Mouse (Mus musculus) small intestine, adult 10 weeks (tissue): ENCODE results near the gene Acap1. TPM values are rescaled to one million over a fixed set of nuclear protein-coding genes. Genes with fewer than 3 reads are reported as not detected.

ENCODE experiments used
- polyA plus RNA-seq: library from polyadenylated mRNA; stranded (reverse); fragments of 350-450 nt; fragmentation: Illumina TruSeq; extraction: RNeasy Lipid Tissue Mini Kit (QIAGEN cat#74804); gene quantifications from one replicate; pipeline ENCODE4 v1.2.3, GENCODE M21; 2014; ENCODE audit warnings: low replicate concordance

Acap1 gene
- 0.67 TPM for polyA plus RNA-seq

GRCm38 (mm10) chr11:69895291-69895690 is at the start of gene Acap1:
Acap1 (minus strand) TSS chr11:69895539.

GRCm38 (mm10) chr11:69935137-69935879 is 40.0 kb upstream of the Acap1 start, which contains the start of gene Ybx2:
Ybx2 (plus strand) TSS chr11:69935796.

DNA sequence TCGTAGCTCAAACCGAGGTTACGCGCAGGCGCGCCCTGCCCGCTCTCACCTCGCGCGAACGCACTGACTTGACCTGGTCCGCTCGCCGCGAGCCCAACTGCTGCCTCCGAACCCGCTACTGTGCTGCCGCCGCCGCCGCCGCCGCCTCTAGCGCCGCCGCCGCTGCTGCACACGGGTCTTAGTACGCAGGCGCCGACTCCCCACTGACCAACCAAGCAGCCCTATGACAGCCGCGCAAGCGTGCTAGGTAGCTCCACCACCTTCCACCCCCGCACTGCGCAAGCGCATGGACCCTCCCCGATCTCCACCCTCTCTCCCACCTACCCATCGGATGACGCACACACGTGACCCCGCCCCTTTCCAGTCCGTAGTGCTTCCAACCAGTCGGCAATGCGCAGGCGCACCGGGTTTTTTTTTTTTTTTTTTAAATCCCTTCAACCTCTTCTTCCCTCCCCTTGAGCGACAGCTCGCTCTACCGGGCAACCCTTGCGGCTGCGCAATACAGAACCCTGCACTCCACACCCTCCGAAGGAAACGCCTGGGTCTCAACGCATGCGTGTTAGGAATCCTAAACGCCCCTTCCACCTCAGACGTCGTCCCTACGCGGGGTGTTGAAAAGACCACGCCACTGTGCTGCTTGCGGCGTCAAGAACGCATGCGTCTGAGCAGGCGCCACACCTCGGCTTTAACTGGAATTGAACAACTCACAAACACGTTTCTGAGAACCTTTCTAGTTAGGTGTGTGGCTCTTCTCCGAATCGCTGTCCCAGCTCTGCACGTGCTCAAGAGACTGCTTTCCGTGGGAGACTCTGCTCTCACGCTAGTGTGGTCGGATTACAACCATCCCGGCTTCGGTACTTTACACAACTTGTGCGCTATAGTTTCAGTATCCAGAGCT is 26.0 kb upstream of the Acap1 start, which contains the start of gene Eif5a:
Eif5a (minus strand) TSS at position 845 of the 898 bp plus-strand sequence.

DNA sequence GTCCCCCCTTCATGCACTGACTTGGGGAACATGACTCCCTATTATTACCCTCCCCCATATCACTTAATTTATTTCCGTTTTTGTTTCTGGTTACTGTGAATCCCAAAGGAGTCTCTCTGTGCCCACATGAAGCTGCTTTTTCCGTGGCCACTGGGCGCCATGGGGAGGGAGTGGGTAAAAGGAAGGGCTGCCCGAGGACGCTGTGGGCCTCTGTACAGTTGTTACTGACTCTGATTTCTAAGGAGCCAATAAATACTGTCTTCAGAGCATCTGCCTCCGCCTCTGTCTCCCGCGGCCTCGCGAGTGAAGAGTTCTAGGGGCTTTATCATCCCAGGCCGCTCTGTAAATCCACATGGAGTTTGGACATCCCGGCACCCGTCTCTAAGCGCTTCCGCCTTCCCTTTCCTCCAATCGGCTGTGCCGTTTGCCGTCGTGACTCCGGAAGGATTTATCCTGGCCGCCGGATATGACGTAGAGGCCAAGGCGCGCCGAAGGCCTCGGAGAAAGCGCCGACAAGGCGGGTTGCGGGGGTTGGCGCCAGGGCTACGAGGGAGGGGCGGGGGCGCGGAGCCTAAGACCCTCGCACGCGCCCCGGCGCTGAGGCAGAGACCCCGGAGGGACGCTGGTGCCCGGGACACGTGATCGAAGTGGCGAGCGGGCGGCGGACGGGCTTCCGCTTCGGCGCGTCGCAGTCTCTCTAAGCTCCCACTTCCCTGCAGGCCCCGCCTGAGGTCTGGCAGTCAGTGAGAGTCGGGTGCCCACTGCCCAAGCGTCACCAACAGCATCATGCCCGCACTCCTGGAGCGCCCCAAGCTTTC is 18.4 kb upstream of the Acap1 start, which contains the start of gene Gps2:
Gps2 (plus strand) TSS at position 335 of the 818 bp plus-strand sequence.

GRCm38 (mm10) chr11:69900471-69901405 is 5.4 kb upstream of the Acap1 start, which contains the start of the genes 2810408A11Rik and Neurl4:
2810408A11Rik (minus strand) TSS chr11:69900987.
Neurl4 (plus strand) TSS chr11:69901072.

GRCm38 (mm10) chr11:69880853-69881603 is 14.3 kb downstream of the Acap1 start, which contains the start of gene Kctd11:
Kctd11 (minus strand) TSS chr11:69881406.

GRCm38 (mm10) chr11:69877878-69878277 is 17.5 kb downstream of the Acap1 start, which contains the start of gene Tmem95:
Tmem95 (minus strand) TSS chr11:69878018.

GRCm38 (mm10) chr11:69858113-69858998 is 37.0 kb downstream of the Acap1 start, which contains the start of gene Tnk1:
Tnk1 (minus strand) TSS chr11:69858730.

GRCm38 (mm10) chr11:69846198-69846680 is 49.1 kb downstream of the Acap1 start, which contains the start of gene Plscr3:
Plscr3 (plus strand) TSS chr11:69846376.

DNA sequence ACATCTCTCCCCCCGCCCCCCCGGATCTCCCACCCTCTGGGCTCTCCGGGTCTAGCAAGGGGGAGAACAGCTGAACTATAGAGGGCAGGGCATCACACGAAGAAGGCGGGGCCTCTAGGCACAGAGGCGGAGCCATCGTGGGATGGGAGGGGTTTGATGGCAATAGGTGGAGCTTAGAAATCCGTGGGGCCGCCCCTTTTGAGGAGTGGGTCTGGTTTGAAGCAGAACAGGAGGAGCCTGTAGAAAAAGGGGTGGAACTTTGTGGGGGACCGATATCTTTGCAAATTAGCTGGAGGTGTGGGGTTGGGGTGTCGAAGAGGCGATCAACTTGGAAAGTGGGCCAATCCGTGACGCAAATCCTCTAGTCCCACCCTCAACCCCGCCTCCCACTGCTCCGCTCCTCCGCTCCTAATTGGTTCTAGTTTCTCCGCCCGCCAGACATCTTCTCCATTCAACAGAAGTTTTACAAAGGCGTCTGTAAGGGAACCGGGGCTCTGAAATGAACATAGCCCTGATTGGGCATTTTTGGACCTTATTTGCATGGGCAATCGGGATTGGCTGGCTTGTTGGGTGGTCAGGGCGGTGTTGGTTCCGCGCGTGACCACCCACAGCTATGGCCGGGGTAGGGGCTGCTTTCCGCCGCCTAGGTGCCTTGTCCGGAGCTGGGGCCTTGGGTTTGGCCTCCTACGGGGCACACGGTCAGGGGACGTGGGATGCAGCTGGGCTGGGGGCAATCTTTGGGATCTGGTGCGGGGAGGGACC is 57.2 kb downstream of the Acap1 start, which contains the start of gene Tmem256:
Tmem256 (plus strand) TSS at position 563 of the 762 bp plus-strand sequence.

GRCm38 (mm10) chr11:69837604-69837951 is 57.8 kb downstream of the Acap1 start, which contains the start of gene Nlgn2:
Nlgn2 (minus strand) TSS chr11:69837784.

Other genes with a start within 250 kb of the Acap1 start
- gene Sox15, start 240.2 kb downstream of the Acap1 start, polyA plus RNA-seq: not detected
- 15.1 TPM for gene Mpdu1, start 232.9 kb downstream of the Acap1 start, polyA plus RNA-seq
- gene Cd68, start 229.4 kb downstream of the Acap1 start, polyA plus RNA-seq: 1.7 TPM
- 261 TPM for gene Eif4a1, start 223.1 kb downstream of the Acap1 start, polyA plus RNA-seq
- 73.2 TPM for gene Senp3, start 213.5 kb downstream of the Acap1 start, polyA plus RNA-seq
- gene Tnfsf13, start 209.8 kb downstream of the Acap1 start, polyA plus RNA-seq: 26.8 TPM
- gene Tnfsf12, start 199.7 kb downstream of the Acap1 start, polyA plus RNA-seq: 0.41 TPM
- 3.9 TPM for gene Tnfsfm13, start 199.4 kb downstream of the Acap1 start, polyA plus RNA-seq
- gene Polr2a, start 136.9 kb downstream of the Acap1 start, polyA plus RNA-seq: 15.6 TPM
- not detected for gene Slc35g3, start 133.6 kb downstream of the Acap1 start, polyA plus RNA-seq
- 8.3 TPM for gene Zbtb4, start 129.6 kb downstream of the Acap1 start, polyA plus RNA-seq
- 4.4 TPM for gene Chrnb1, start 99.6 kb downstream of the Acap1 start, polyA plus RNA-seq
- gene Fgf11, start 93.7 kb downstream of the Acap1 start, polyA plus RNA-seq: 4.6 TPM
- 10.2 TPM for gene Tmem102, start 89.9 kb downstream of the Acap1 start, polyA plus RNA-seq
- not detected for gene Gm39566, start 80.2 kb downstream of the Acap1 start, polyA plus RNA-seq
- not detected for gene Spem2, start 77.1 kb downstream of the Acap1 start, polyA plus RNA-seq
- gene Spem1, start 73.4 kb downstream of the Acap1 start, polyA plus RNA-seq: not detected
- gene Nlgn2, start 57.8 kb downstream of the Acap1 start, polyA plus RNA-seq: 0.15 TPM
- 4.2 TPM for gene Tmem256, start 57.0 kb downstream of the Acap1 start, polyA plus RNA-seq
- 0.33 TPM for gene Plscr3, start 49.2 kb downstream of the Acap1 start, polyA plus RNA-seq
- gene Tnk1, start 36.8 kb downstream of the Acap1 start, polyA plus RNA-seq: 5.0 TPM
- not detected for gene Tmem95, start 17.5 kb downstream of the Acap1 start, polyA plus RNA-seq
- 1.4 TPM for gene Kctd11, start 14.1 kb downstream of the Acap1 start, polyA plus RNA-seq
- 7.0 TPM for gene 2810408A11Rik, start 5.4 kb upstream of the Acap1 start, polyA plus RNA-seq
- gene Neurl4, start 5.5 kb upstream of the Acap1 start, polyA plus RNA-seq: 1.6 TPM
- gene Gps2, start 18.3 kb upstream of the Acap1 start, polyA plus RNA-seq: 10.7 TPM
- gene Eif5a, start 26.4 kb upstream of the Acap1 start, polyA plus RNA-seq: 136 TPM
- gene Ybx2, start 40.3 kb upstream of the Acap1 start, polyA plus RNA-seq: 2.3 TPM
- gene Slc2a4, start 52.6 kb upstream of the Acap1 start, polyA plus RNA-seq: 0.33 TPM
- gene Cldn7, start 69.2 kb upstream of the Acap1 start, polyA plus RNA-seq: 140 TPM
- 41.0 TPM for gene Ctdnep1, start 85.6 kb upstream of the Acap1 start, polyA plus RNA-seq
- 3.9 TPM for gene Elp5, start 87.0 kb upstream of the Acap1 start, polyA plus RNA-seq
- gene Gabarap, start 95.6 kb upstream of the Acap1 start, polyA plus RNA-seq: 558 TPM
- gene Phf23, start 100.2 kb upstream of the Acap1 start, polyA plus RNA-seq: 14.8 TPM
- gene Dvl2, start 105.1 kb upstream of the Acap1 start, polyA plus RNA-seq: not detected
- 4.8 TPM for gene Acadvl, start 119.9 kb upstream of the Acap1 start, polyA plus RNA-seq
- gene Dlg4, start 121.4 kb upstream of the Acap1 start, polyA plus RNA-seq: 0.30 TPM
- not detected for gene Asgr1, start 158.5 kb upstream of the Acap1 start, polyA plus RNA-seq
- gene Asgr2, start 197.1 kb upstream of the Acap1 start, polyA plus RNA-seq: not detected
- gene Mgl2, start 234.8 kb upstream of the Acap1 start, polyA plus RNA-seq: 5.1 TPM